Mouse (Mus musculus): ENCODE data around the gene Pter. TPM values are rescaled to one million over a fixed set of nuclear protein-coding genes. Genes with fewer than 3 reads are reported as not detected.
A peak's percentile ranks its signal among the peaks of the same experiment; 100 is the strongest.

Pter gene
- polyA plus RNA-seq, 1 experiment from 2014 or later = 11.4 TPM

- no peak overlapping the region for H3K4me2 ChIP-seq (ENCODE audit: low read depth)
- no peak overlapping the region for H3K4me3 ChIP-seq (ENCODE audit: low read depth, low read length)
- H3K4me1 ChIP-seq (ENCODE audit: control insufficient read depth, insufficient read depth, low read length) = no peaks in the 10 kb centered on the region
- ATAC-seq (ENCODE audit: insufficient read depth, low FRiP score, low TSS enrichment) = no peak
- DNase-seq (ENCODE audit: low spot score) = no peak
- no peaks in the 10 kb centered on the region for H3K36me3 ChIP-seq (ENCODE audit: control insufficient read depth, insufficient read depth, low read length)
- no peak overlapping the region for H3K27ac ChIP-seq (ENCODE audit: low read depth, low read length)
- H3K9me3 ChIP-seq (ENCODE audit: control insufficient read depth, low read length) = no peaks in the 10 kb centered on the region
- 75% methylated on average over 4 of the region's 4 CpGs for WGBS
- no peak overlapping the region for H3K9ac ChIP-seq (ENCODE audit: low read length)
- H3K27me3 ChIP-seq (ENCODE audit: control insufficient read depth, insufficient read depth, low read length) = no peaks in the 10 kb centered on the region
Measured at GRCm38 (mm10) chr2:12984901-12985732, 61.3 kb downstream of the Pter start.

GRCm38 (mm10) chr2:13000026-13000425 lies 76.2 kb downstream of the Pter start:
- no peaks in the 10 kb centered on the region for H3K9me3 ChIP-seq (ENCODE audit: control insufficient read depth, low read length)
- no peak overlapping the region for H3K4me2 ChIP-seq (ENCODE audit: low read depth)
- no peak overlapping the region for H3K4me3 ChIP-seq (ENCODE audit: low read depth, low read length)
- WGBS = 87% methylated on average over 2 of the region's 2 CpGs
- no peaks in the 10 kb centered on the region for H3K36me3 ChIP-seq (ENCODE audit: control insufficient read depth, insufficient read depth, low read length)
- no peaks in the 10 kb centered on the region for H3K27me3 ChIP-seq (ENCODE audit: control insufficient read depth, insufficient read depth, low read length)
- H3K4me1 ChIP-seq (ENCODE audit: control insufficient read depth, insufficient read depth, low read length) = no peaks in the 10 kb centered on the region
- no peak overlapping the region for H3K27ac ChIP-seq (ENCODE audit: low read depth, low read length)
- ATAC-seq (ENCODE audit: insufficient read depth, low FRiP score, low TSS enrichment) = no peak
- DNase-seq (ENCODE audit: low spot score) = no peak
- no peak overlapping the region for H3K9ac ChIP-seq (ENCODE audit: low read length)

GRCm38 (mm10) chr2:13008433-13008832 lies 84.6 kb downstream of the Pter start:
- no peak overlapping the region for H3K9ac ChIP-seq (ENCODE audit: low read length)
- 76% methylated on average over 1 of the region's 1 CpGs for WGBS
- no peak for ATAC-seq (ENCODE audit: insufficient read depth, low FRiP score, low TSS enrichment)
- H3K27me3 ChIP-seq (ENCODE audit: control insufficient read depth, insufficient read depth, low read length) = peaks cover 39% of the 10 kb centered on the region
- H3K9me3 ChIP-seq (ENCODE audit: control insufficient read depth, low read length) = no peaks in the 10 kb centered on the region
- no peak for DNase-seq (ENCODE audit: low spot score)
- H3K4me2 ChIP-seq (ENCODE audit: low read depth) = no peak overlapping the region
- H3K4me3 ChIP-seq (ENCODE audit: low read depth, low read length) = no peak overlapping the region
- peaks cover 12% of the 10 kb centered on the region for H3K4me1 ChIP-seq (ENCODE audit: control insufficient read depth, insufficient read depth, low read length)
- H3K36me3 ChIP-seq (ENCODE audit: control insufficient read depth, insufficient read depth, low read length) = no peaks in the 10 kb centered on the region
- no peak overlapping the region for H3K27ac ChIP-seq (ENCODE audit: low read depth, low read length)

- peak; percentile 51 for DNase-seq (ENCODE audit: low spot score)
- Histone ChIP-seq H3K4me1 (ENCODE audit: control insufficient read depth, insufficient read depth, low read length) (peaks cover 12% of the 10 kb centered on the region), H3K9me3 (ENCODE audit: control insufficient read depth, low read length) (no peaks in the 10 kb centered on the region), H3K27ac (ENCODE audit: low read depth, low read length) (no peak overlapping the region), H3K9ac (ENCODE audit: low read length) (peak overlapping the region; percentile 55; the same call in 1 of the 2 replicates), H3K36me3 (ENCODE audit: control insufficient read depth, insufficient read depth, low read length) (no peaks in the 10 kb centered on the region), H3K4me3 (ENCODE audit: low read depth, low read length) (peak overlapping the region; percentile 56), H3K27me3 (ENCODE audit: control insufficient read depth, insufficient read depth, low read length) (peaks cover 42% of the 10 kb centered on the region), H3K4me2 (ENCODE audit: low read depth) (peak overlapping the region; percentile 100)
- WGBS = 7% methylated on average over 18 of the region's 18 CpGs
- no peak for ATAC-seq (ENCODE audit: insufficient read depth, low FRiP score, low TSS enrichment)
Measured at GRCm38 (mm10) chr2:13009261-13009972, 85.6 kb downstream of the Pter start.

GRCm38 (mm10) chr2:13010030-13010459 lies 86.2 kb downstream of the Pter start:
- Histone ChIP-seq H3K9ac (ENCODE audit: low read length) (peak overlapping the region; percentile 55), H3K4me2 (ENCODE audit: low read depth) (peak overlapping the region; percentile 100), H3K4me3 (ENCODE audit: low read depth, low read length) (peak overlapping the region; percentile 56), H3K27ac (ENCODE audit: low read depth, low read length) (no peak overlapping the region), H3K27me3 (ENCODE audit: control insufficient read depth, insufficient read depth, low read length) (peaks cover 42% of the 10 kb centered on the region), H3K36me3 (ENCODE audit: control insufficient read depth, insufficient read depth, low read length) (no peaks in the 10 kb centered on the region), H3K9me3 (ENCODE audit: control insufficient read depth, low read length) (no peaks in the 10 kb centered on the region), H3K4me1 (ENCODE audit: control insufficient read depth, insufficient read depth, low read length) (peaks cover 12% of the 10 kb centered on the region)
- WGBS = 1% methylated on average over 31 of the region's 31 CpGs
- DNase-seq (ENCODE audit: low spot score) = no peak
- peak; percentile 29 for ATAC-seq (ENCODE audit: insufficient read depth, low FRiP score, low TSS enrichment)

- peak overlapping the region; percentile 100 for H3K4me2 ChIP-seq (ENCODE audit: low read depth)
- H3K9me3 ChIP-seq (ENCODE audit: control insufficient read depth, low read length) = no peaks in the 10 kb centered on the region
- H3K4me3 ChIP-seq (ENCODE audit: low read depth, low read length) = peak overlapping the region; percentile 56
- peaks cover 42% of the 10 kb centered on the region for H3K27me3 ChIP-seq (ENCODE audit: control insufficient read depth, insufficient read depth, low read length)
- under 1% methylated on average over 69 of the region's 75 CpGs for WGBS
- ATAC-seq (ENCODE audit: insufficient read depth, low FRiP score, low TSS enrichment) = peak; percentile 51
- H3K4me1 ChIP-seq (ENCODE audit: control insufficient read depth, insufficient read depth, low read length) = peaks cover 12% of the 10 kb centered on the region
- DNase-seq (ENCODE audit: low spot score) = peak; percentile 63
- H3K9ac ChIP-seq (ENCODE audit: low read length) = peak overlapping the region; percentile 55
- H3K27ac ChIP-seq (ENCODE audit: low read depth, low read length) = no peak overlapping the region
- no peaks in the 10 kb centered on the region for H3K36me3 ChIP-seq (ENCODE audit: control insufficient read depth, insufficient read depth, low read length)
Measured at GRCm38 (mm10) chr2:13010460-13011341, 86.9 kb downstream of the Pter start.

DNA sequence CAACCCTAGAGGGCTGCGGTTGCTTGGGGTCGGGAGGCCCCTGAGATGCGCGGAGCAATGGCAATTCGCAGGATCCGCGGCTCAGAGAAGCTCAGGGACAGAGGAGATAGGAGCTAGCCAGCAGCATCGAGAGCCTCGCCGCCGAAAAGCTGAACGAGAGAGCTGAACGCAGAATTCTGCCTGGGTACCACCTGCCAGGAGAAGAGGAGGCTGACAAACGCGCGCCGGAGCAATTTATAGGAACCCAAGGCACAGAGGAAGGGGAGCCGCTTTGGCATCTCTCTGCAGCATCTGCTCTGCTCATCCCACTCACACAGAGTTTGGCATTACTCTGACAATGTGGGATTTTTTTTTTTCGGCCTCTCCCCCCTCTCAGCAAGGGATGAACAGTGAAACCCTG lies 87.6 kb downstream of the Pter start, which contains the start of gene C1ql3:
Gene C1ql3, minus strand, starts transcription at position 335 of the 400 bp plus-strand sequence.
- Histone ChIP-seq H3K27me3 (ENCODE audit: control insufficient read depth, insufficient read depth, low read length) (peaks cover 42% of the 10 kb centered on the region), H3K27ac (ENCODE audit: low read depth, low read length) (no peak within 1 kb of the TSS)

GRCm38 (mm10) chr2:13011973-13012372 lies 88.1 kb downstream of the Pter start:
- H3K27ac ChIP-seq (ENCODE audit: low read depth, low read length) = no peak overlapping the region
- no peaks in the 10 kb centered on the region for H3K9me3 ChIP-seq (ENCODE audit: control insufficient read depth, low read length)
- peaks cover 42% of the 10 kb centered on the region for H3K27me3 ChIP-seq (ENCODE audit: control insufficient read depth, insufficient read depth, low read length)
- WGBS = 26% methylated on average over 3 of the region's 3 CpGs
- peak overlapping the region; percentile 100 for H3K4me2 ChIP-seq (ENCODE audit: low read depth)
- H3K36me3 ChIP-seq (ENCODE audit: control insufficient read depth, insufficient read depth, low read length) = no peaks in the 10 kb centered on the region
- H3K4me3 ChIP-seq (ENCODE audit: low read depth, low read length) = no peak overlapping the region
- ATAC-seq (ENCODE audit: insufficient read depth, low FRiP score, low TSS enrichment) (no peak), DNase-seq (ENCODE audit: low spot score) (no peak)
- H3K9ac ChIP-seq (ENCODE audit: low read length) = no peak overlapping the region
- peaks cover 12% of the 10 kb centered on the region for H3K4me1 ChIP-seq (ENCODE audit: control insufficient read depth, insufficient read depth, low read length)

More for the DNA sequence above, 87.6 kb downstream of the Pter start, which contains the start of gene C1ql3:
- peak within 1 kb of the TSS; percentile 55 for H3K9ac ChIP-seq (ENCODE audit: low read length)
- H3K4me3 ChIP-seq (ENCODE audit: low read depth, low read length) = peak within 1 kb of the TSS; percentile 56
- H3K4me1 ChIP-seq (ENCODE audit: control insufficient read depth, insufficient read depth, low read length) = peaks cover 12% of the 10 kb centered on the region
- DNase-seq (ENCODE audit: low spot score) (peak; percentile 53), ATAC-seq (ENCODE audit: insufficient read depth, low FRiP score, low TSS enrichment) (no peak)
- H3K4me2 ChIP-seq (ENCODE audit: low read depth) = peak within 1 kb of the TSS; percentile 100
- under 1% methylated on average over 19 of the region's 19 CpGs for WGBS
- no peaks in the 10 kb centered on the region for H3K36me3 ChIP-seq (ENCODE audit: control insufficient read depth, insufficient read depth, low read length)
- H3K9me3 ChIP-seq (ENCODE audit: control insufficient read depth, low read length) = no peaks in the 10 kb centered on the region
